Mouse (Mus musculus) c-Kit-positive CD71-positive TER-119-positive erythroid progenitor cells, embryonic 14.5 days (primary cell): ENCODE results near the gene Sclt1.

ENCODE experiments used
- DNase-seq: peaks from one replicate; pipeline ENCODE4 v3.0.0-alpha.2; 2013; ENCODE audit warnings: low spot score

Sclt1 gene

DNA sequence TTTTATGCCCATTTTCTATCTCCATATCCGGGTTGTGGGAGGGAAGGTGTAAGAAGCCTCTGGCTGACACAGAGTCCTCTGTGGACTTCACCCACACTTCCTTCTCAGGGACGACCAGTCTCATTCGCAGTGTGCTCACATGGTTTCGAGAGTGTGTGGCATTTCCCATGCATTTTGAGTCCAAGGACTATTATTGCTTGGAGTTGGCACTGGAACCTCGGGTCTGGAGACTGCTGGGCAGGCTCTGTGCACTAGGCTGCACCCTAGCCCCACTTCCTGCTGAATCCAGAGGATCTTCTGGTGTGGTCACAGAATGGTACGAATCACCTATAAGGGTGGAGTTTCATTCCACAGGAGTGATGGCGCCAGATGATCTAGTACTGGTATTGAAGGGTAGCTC is 155.4 kb downstream of the Sclt1 start:
- no peak for DNase-seq

DNA sequence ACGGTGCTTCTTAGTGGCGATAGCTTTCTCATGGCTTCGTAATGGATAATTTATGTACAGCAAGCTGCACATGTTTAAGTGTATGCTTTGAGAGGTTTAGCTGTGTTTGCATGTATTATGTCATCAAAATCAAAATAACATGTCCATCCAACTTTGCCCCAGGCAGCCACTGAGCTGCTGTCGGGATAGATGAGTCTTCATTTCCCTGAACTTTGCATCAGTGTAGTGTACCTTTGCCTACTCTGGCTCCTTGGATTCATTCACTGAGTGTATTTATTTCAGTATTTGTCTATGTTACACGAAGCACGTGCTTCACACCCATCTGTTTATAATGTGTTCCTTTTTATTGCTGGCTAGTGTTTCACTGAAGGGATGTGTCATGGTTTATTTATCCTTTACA is 156.0 kb downstream of the Sclt1 start:
- DNase-seq = no peak

DNA sequence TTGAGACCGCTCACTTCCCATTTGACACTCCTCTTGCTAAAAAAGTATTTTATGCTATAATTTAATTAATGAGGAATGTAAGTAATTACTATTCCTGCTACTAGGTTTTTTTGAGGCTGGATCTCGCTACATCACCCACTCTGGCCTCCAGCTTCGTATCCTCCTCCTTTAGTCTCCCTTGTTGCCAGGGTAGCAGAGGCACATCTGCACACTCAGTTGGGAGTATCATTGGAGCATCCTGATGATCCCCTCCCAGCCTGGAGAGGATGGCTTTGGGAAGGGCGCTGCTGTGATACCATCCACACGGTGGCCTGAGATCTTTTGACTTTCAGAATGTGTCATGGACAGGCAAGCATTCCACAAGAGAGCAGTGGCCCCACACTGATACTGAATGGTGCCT is 156.8 kb downstream of the Sclt1 start:
- DNase-seq = no peak

DNA sequence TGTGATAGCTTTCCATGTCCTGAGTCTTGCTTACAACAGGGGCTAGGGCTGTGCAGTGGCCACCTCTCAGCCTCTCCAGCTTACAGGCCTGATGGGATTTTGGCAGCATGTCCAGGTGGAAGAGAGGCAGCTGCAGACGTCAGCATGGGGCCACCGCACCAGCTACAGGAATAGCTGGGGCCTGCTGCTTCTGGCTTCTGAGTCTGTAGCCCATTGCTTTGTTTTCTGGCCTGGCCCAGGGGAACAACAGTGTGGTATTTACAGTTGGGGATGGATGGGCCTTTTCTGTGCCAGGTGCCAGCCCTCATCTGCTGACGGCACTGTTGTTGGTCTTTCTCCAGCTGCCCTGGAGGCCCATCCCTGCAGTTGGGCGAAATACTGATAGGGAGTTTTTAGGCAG is 158.7 kb downstream of the Sclt1 start:
- no peak for DNase-seq

DNA sequence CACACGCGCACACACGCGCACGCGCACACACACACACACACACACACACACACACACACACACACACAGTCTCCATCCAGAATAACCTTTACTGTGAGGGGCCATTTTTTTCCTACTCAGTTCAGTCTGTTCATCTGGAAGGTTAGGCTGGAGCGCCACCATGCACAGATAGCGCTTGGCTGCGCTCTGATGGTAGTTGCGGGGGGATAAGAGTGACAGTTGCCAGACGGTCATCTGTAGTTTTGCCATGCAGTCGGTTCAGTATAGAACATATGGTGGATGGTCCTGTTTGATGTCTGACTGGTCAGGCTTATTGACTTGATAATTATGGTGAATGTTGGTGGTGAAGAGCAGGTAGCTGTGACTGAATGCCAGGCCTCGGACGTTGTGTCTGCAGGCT is 159.2 kb downstream of the Sclt1 start:
- DNase-seq = no peak

DNA sequence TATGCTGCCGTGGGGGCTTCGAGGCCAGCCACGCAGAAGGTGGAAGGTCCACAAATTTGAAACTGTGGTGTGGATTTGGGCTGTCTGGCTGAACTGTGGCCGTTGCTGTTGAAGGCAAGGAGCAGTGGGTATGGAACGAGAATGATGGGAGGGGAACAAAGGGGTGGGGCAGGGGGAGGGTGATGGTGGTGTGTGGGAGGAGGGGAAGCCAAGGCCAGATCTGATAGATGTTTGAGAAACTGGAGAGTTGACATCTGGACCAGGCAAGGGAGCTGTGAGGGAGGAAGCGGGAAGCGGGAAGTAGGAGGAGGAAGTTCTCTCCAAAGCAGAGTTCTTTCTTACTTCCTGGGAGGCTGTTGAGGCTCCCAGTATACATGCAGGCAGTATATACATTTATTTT is 160.1 kb downstream of the Sclt1 start:
- no peak for DNase-seq

DNA sequence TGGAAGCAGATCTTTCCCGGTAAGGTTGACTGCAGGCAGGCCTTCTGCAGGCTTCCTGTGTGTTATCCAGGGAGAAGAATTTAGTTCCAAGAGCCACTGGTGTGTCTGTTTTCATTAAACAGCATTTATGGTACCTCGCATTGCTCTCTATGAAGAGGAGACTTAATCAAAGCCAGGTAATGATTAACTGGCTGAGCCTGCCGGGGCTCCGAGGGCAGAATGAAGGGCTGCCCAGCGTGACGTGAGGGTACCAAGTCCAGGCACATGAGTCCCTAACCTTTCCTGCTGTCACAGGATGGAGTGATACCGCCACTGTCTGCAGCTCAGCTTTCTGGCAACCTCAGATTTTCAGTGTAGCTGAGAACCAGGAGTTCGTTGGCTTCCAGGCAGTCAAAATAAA is 160.9 kb downstream of the Sclt1 start:
- DNase-seq = no peak

DNA sequence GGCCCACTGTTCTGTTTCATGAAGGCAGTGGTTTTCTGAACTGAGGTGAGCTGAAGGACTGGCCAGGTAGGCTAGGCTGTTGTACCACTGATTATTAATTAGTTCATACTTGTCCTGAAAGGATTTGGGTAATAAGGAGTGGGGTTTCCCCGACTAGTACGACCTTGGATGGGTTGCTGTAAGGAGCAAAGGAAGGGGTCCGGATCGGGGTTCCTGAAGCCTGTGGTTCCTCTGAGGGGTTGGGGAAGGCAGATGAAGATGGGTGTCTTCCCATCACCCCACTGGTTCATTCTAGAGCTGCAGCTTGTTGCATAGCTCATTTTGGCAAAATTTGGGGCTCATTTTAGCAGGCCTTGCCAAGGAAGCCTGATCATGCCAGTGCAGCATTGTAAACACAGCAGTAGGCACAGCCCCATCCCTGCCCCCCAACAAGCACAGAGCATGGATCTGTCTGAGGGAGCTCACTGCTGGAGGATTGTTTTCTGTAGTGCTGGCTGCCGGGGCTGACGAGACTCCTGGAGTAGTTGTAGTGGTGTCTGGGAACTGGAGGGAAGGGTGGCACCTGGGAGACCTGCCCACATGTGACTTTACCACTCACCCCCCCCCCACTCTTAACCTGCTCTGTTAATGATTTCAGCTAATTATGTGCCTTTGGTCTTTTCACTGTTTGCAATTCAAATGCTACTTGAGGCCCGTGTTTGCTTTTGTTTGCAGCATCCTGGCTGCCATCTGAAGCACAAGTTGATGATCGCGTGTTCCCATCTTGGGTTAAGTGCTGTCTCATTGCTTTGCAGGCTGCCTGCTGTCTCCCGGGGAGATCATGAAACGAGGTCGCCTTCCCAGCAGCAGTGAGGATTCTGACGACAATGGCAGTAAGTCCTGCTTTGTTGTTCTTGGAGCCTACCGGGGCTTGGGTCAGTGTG is 161.7 kb downstream of the Sclt1 start:
- no peak for DNase-seq

DNA sequence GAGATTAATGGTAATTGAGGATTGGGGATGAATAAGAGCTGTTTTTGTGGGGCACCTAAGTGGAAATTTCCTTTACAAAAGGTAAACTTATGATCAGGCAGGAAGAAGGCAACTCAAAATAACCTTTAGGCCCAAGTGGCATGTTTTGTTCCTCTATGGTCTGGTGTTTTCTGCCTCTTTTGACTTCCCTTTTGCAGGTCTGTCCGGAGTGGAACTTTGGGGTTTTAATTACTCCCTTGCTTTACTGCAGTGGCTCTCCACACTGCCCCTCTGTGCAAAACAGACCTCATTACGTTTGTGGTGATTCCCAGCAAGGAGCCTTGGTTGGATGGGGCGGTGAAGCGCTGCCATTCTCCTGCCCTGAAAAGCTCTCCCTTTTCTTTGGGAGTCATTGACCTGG is 162.4 kb downstream of the Sclt1 start:
- DNase-seq = no peak

DNA sequence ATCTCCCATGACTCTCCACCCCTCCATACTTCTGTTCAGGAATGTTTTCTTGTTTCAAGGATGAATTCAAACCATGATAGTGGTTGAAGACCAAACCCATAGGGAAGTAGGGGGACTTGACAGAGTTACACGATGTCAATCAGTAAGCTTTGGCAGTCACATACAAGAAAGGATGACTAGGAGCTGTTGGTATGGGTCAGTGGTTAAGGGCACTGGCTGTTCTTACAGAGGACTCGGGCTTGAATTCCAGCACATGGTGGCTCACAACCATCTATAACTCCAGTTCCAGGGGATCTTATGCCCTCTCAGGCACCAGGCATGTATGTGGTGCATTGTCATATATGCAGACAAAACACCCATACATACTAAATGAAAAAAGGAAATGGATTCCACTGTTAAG is 165.1 kb downstream of the Sclt1 start:
- no peak for DNase-seq
